Mouse (Mus musculus) hindbrain, embryonic 13.5 days (tissue): ENCODE measurements at regions not wholly inside any gene's neighbourhood (a gene's known extent, or its start where the extent isn't known, plus 50 kb on each side); places are given as distances from the start of the nearest gene placed in this dataset.
"Not testable (repeated sequence)": the region's sequence is repeated elsewhere in the genome, so short reads cannot be mapped to it uniquely, and the experiment has no call there.

Experiments used
- ATAC-seq: fragments of 200-750 bp; cut with Nextera tagmentation; 2 replicates; pipeline ENCODE4 v1.8.0; 2017; ENCODE audit warnings: moderate TSS enrichment; ENCODE audit not compliant: low FRiP score
- H3K27ac ChIP-seq: fragments of 300-500 bp; sonication (generic); 2 replicates; pipeline ENCODE4 v1.5.1; 2015; ENCODE audit warnings: inconsistent platforms, mild to moderate bottlenecking, moderate library complexity
- H3K27me3 ChIP-seq: fragments of 300-500 bp; sonication (generic); 2 replicates; pipeline ENCODE4 v1.6.1; 2015; ENCODE audit warnings: mild to moderate bottlenecking, inconsistent platforms
- H3K36me3 ChIP-seq: fragments of 300-500 bp; sonication (generic); 2 replicates; pipeline ENCODE4 v1.6.1; 2015; ENCODE audit warnings: mild to moderate bottlenecking, inconsistent platforms
- H3K4me1 ChIP-seq: fragments of 300-500 bp; sonication (generic); replicated peaks from 2 replicates; pipeline ENCODE4 v1.6.1; 2015; ENCODE audit warnings: inconsistent platforms
- H3K4me2 ChIP-seq: fragments of 300-500 bp; sonication (generic); 2 replicates; pipeline ENCODE4 v1.6.1; 2015; ENCODE audit warnings: inconsistent platforms, mild to moderate bottlenecking, moderate library complexity
- H3K4me3 ChIP-seq: fragments of 300-500 bp; sonication (generic); 2 replicates; pipeline ENCODE4 v1.5.1; 2015; ENCODE audit warnings: mild to moderate bottlenecking, inconsistent platforms
- H3K9ac ChIP-seq: fragments of 300-500 bp; sonication (generic); 2 replicates; pipeline ENCODE4 v1.6.1; 2015; ENCODE audit warnings: mild to moderate bottlenecking, inconsistent platforms
- H3K9me3 ChIP-seq: fragments of 300-500 bp; sonication (generic); 2 replicates; pipeline ENCODE4 v1.6.1; 2016; ENCODE audit warnings: inconsistent platforms
- WGBS: fragments of 180-500 bp; shearing (Covaris S2); methylation state at CpG from one replicate; pipeline ENCODE4 v1.1.7; 2015; 5-methylcytosine and 5-hydroxymethylcytosine counted together

DNA sequence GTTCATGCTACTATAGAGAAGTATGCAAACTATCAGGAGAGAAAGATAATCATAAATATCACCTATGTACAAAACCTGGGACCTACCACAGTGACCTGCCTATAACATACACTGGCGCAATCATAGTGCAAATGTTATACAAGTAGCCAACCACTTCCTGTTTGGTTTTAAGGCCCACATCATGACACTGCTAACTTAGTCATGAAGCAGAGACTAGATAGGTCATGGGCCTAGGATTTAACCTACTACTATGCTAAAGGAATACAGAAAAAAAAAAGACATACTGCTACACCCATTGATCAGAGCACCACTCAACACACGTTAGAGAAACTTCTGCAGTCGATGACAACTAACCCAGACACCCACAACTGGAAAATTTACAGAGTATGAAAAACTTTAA, 498.6 kb upstream of the Acvr2a start:
- WGBS: 94% methylated on average over 3 of the region's 3 CpGs
- ATAC-seq: no peak
- Histone ChIP-seq H3K4me1 (peaks cover 18% of the 10 kb centered on the region), H3K27ac (no peak overlapping the region), H3K9me3 (no peaks in the 10 kb centered on the region), H3K36me3 (no peaks in the 10 kb centered on the region), H3K27me3 (no peaks in the 10 kb centered on the region), H3K9ac (no peak overlapping the region), H3K4me2 (no peak overlapping the region), H3K4me3 (no peak overlapping the region)

DNA sequence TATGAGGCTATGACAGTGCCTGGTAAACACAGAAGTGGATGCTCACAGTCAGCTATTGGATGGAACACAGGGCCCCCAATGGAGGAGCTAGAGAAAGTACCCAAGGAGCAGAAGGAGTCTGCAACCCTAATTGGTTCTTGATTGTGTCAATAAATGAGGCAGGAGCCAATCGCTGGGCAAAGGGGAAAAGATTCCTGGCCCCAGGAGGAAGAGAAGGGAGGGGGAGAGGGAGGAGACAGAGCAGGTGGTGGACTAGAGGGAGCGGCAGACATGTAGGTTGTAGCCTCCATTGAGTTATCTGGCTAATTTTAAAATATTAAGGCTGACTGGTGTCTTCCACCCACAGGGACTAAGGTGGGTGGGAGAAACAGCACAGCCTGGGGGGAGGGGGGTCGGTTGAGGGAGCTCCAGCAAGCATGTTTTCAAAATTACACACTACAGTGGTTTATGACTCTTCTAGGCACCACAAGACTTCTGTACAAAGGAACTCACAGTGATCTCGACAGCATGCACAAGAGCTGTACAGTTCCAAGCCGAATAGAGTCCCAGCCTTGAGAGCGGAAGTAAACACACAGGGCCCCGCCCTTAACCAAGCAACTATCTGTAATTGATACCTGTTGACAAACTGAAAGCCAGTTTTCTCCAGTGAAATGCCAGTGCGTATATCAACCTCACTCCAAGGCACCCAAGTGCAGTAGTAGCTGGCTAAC, 497.6 kb upstream of the Acvr2a start:
- peaks cover 18% of the 10 kb centered on the region for H3K4me1 ChIP-seq
- no peak for ATAC-seq
- H3K9me3 ChIP-seq: no peaks in the 10 kb centered on the region
- no peak overlapping the region for H3K4me2 ChIP-seq
- no peaks in the 10 kb centered on the region for H3K27me3 ChIP-seq
- H3K27ac ChIP-seq: no peak overlapping the region
- H3K4me3 ChIP-seq: no peak overlapping the region
- 86% methylated on average over 8 of the region's 8 CpGs for WGBS
- no peaks in the 10 kb centered on the region for H3K36me3 ChIP-seq
- H3K9ac ChIP-seq: no peak overlapping the region

DNA sequence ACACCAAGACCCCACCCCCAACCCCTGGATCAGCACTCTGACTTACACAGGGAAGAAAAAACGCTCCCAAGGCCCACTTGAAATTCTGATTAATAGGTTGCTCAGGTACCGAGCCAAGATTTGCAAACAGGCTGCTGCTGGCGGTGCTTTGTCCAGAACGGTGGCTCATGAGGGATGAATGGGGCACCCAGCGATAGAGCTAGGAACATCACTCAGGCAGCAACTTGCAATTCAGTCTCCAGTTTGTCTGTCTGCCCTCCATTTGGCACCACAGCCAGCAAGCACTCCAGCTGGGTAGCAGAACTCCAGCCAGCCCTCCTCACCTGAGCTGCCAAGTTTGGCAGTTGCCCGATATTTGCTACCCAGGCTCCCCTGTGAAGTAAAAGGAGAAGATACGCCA, 496.1 kb upstream of the Acvr2a start:
- Histone ChIP-seq H3K4me1 (peaks cover 18% of the 10 kb centered on the region), H3K9me3 (no peaks in the 10 kb centered on the region), H3K27ac (0 out of 2 replicates have a peak overlapping the region, but pooled peaks have one; percentile 31), H3K9ac (no peak overlapping the region), H3K4me2 (peak overlapping the region; percentile 20; the same call in 1 of the 2 replicates), H3K36me3 (no peaks in the 10 kb centered on the region), H3K27me3 (no peaks in the 10 kb centered on the region), H3K4me3 (no peak overlapping the region)
- WGBS: 33% methylated on average over 7 of the region's 7 CpGs
- ATAC-seq: peak; percentile 40

DNA sequence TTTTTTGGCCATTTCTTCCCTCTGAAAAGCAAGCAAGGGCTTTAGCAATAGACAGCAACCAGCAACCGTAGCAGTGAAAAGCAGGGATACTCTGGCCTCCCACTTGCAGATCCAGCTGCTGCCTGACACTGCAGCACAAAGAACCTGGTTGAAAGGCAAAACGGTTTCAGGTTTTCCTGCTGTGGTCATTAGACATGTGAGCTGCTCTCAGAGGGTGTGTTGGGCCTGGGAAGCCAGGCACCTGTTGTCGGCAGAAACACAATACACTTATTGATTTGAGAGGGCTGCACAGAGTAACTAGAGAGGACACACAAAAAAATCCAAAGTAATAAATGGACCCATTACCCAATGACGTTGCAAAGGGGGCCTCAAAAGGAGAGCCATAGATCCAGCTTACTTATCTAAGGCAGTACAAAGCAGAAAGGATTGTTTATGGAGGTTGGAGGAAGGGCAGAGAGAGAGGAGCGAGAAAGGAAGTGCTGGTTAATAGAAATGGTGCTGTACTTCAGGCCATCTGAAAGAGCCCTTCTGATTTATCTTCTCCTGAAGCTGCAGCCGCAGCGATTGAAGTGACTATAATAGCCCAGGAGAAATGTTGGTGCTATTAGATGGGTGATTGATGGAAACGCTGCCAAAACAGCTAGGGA, 495.4 kb upstream of the Acvr2a start:
- ATAC-seq: peak; percentile 65
- Histone ChIP-seq H3K27me3 (no peaks in the 10 kb centered on the region), H3K4me2 (no peak overlapping the region; the same call in 1 of the 2 replicates), H3K4me3 (no peak overlapping the region), H3K4me1 (peaks cover 18% of the 10 kb centered on the region), H3K27ac (peak overlapping the region; percentile 31; the same call in 1 of the 2 replicates), H3K9me3 (no peaks in the 10 kb centered on the region), H3K36me3 (no peaks in the 10 kb centered on the region), H3K9ac (no peak overlapping the region)
- 31% methylated on average over 8 of the region's 8 CpGs for WGBS

DNA sequence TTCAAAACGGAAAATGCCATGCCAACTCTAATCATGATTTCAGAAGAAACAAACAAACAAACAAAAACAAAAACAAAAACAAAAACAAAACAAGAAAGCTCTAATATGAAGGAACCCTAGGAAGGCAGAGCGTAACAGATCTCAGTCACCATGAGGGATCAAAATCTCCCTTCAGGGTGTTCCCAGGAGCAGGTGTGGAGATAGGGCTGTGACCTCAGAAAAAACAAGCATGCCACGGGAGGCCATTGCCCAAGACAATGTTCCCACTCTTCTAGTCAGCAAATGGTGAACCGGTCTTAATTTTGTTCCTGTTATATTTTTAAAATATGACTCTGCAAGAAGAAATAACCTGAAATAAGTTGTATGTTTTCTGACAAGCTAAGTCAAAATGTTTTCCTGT, 492.4 kb upstream of the Acvr2a start:
- no peaks in the 10 kb centered on the region for H3K9me3 ChIP-seq
- peaks cover 18% of the 10 kb centered on the region for H3K4me1 ChIP-seq
- WGBS: 85% methylated on average over 4 of the region's 4 CpGs
- no peak overlapping the region for H3K27ac ChIP-seq
- H3K27me3 ChIP-seq: no peaks in the 10 kb centered on the region
- H3K9ac ChIP-seq: no peak overlapping the region
- H3K36me3 ChIP-seq: no peaks in the 10 kb centered on the region
- H3K4me2 ChIP-seq: no peak overlapping the region
- no peak overlapping the region for H3K4me3 ChIP-seq
- ATAC-seq: no peak

DNA sequence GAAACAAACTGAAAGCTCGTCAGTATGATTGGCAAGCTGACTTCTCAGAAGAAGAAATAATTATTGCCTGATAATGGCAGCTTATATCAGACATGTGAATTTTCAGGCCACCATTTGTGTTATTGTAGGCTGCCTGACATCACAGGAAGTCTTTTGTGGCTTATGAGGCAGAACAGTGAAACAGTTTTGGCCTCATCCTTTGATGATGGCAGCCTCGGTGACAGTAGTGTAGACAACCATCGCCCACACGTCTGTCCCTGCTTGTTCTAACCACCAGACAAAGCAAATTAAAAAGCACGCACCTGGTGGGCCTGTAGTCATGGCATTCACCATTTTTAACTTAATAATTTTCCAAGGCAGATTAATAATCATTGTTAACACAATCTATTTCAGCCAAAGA, 491.6 kb upstream of the Acvr2a start:
- Histone ChIP-seq H3K9ac (no peak overlapping the region), H3K36me3 (no peaks in the 10 kb centered on the region), H3K27me3 (no peaks in the 10 kb centered on the region), H3K4me3 (no peak overlapping the region), H3K27ac (no peak overlapping the region), H3K4me2 (no peak overlapping the region), H3K4me1 (peaks cover 18% of the 10 kb centered on the region), H3K9me3 (no peaks in the 10 kb centered on the region)
- ATAC-seq: no peak
- WGBS: 70% methylated on average over 5 of the region's 5 CpGs

DNA sequence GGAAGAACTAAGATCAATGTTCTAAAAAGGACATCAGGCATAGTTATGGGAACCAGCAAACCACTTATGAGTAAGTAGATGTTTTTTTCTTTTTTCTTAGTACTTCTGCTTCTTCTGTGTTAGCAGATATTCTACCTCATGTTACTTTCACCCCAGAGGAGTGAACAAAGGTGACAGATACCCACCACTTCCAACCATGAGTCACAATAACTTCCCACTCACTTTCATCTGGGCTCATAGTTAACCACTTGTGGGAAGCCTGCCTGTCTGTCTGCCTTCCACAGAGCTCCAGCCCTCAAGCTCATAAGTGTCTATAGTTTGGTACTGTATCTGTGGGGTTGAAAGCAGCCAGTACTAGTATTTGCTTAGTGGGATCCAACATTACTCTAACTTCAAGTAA, 485.7 kb upstream of the Acvr2a start:
- Histone ChIP-seq H3K27me3 (no peaks in the 10 kb centered on the region), H3K9me3 (no peaks in the 10 kb centered on the region), H3K4me2 (no peak overlapping the region), H3K36me3 (no peaks in the 10 kb centered on the region), H3K4me3 (no peak overlapping the region), H3K27ac (no peak overlapping the region), H3K9ac (no peak overlapping the region), H3K4me1 (no peaks in the 10 kb centered on the region; the same call in 1 of the 2 replicates)
- no peak for ATAC-seq

DNA sequence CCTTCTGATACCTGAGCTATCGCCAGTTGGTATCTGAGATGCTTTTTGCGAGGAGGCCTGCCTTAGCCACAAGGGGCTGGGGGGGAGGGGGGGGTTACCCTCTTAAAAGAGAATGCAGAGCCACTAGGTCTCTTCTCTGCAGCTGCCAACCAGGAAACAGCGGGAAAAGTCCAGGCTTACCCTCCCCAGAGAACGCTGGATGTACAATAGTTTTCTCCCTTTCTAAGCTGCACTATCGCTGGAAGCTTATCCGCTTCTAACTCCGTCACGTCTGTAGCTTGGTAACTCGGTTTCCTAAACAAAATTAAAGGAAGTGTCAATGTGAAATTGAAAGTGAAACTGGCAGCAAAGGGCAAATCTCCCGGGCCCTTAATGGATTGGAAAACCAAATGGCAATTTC, 481.1 kb upstream of the Acvr2a start:
- Histone ChIP-seq H3K9ac (no peak overlapping the region), H3K36me3 (no peaks in the 10 kb centered on the region), H3K27ac (no peak overlapping the region), H3K27me3 (no peaks in the 10 kb centered on the region), H3K9me3 (no peaks in the 10 kb centered on the region), H3K4me1 (no peaks in the 10 kb centered on the region; the same call in 1 of the 2 replicates), H3K4me3 (no peak overlapping the region), H3K4me2 (peak overlapping the region; percentile 15)
- 0 out of 2 replicates have a peak, but pooled peaks have one; percentile 39 for ATAC-seq
- 65% methylated on average over 10 of the region's 10 CpGs for WGBS

DNA sequence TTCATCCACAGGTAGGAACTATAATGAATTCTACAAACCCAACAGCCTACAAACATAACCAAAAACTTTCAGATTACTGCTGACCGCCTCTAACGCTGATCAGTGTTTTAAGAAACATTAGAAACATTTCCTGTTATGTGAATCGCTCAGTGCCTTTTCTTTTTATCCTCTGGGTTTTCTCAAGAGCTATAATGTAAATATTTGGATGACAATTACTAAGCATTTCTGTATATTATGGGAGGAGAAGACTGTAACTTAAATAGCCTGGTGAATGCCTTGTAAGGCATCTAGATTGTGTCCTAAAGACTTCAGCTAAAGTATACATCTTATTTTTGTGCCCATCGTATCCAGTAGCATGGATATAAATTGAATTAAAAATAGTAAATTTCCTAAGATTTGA, 465.9 kb upstream of the Acvr2a start:
- Histone ChIP-seq H3K27me3 (no peaks in the 10 kb centered on the region), H3K4me2 (no peak overlapping the region), H3K27ac (no peak overlapping the region), H3K9ac (no peak overlapping the region), H3K4me3 (no peak overlapping the region), H3K9me3 (no peaks in the 10 kb centered on the region), H3K4me1 (no peaks in the 10 kb centered on the region), H3K36me3 (no peaks in the 10 kb centered on the region)
- 91% methylated on average over 4 of the region's 4 CpGs for WGBS
- ATAC-seq: no peak

DNA sequence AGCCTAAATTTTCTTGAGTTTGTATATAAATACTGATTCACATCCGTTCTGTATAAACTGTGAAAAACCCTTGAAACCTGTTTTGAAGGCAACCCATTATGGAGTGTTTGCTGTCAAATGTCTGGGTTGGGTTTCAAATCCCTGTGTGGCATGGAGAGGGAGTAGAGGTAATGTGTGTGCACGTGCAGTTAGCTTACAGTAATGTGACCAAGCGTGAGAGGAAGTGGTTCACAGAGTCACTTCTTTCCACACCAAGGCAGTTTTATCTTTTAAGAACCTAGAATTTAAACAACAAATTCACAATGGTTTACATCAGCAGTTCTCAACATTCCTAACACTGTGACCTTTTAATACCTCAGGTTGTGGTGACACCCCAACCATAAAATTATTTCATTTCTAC, 464.1 kb upstream of the Acvr2a start:
- Histone ChIP-seq H3K4me3 (no peak overlapping the region), H3K4me2 (no peak overlapping the region), H3K27me3 (no peaks in the 10 kb centered on the region), H3K9me3 (no peaks in the 10 kb centered on the region), H3K9ac (no peak overlapping the region), H3K36me3 (no peaks in the 10 kb centered on the region), H3K27ac (no peak overlapping the region), H3K4me1 (no peaks in the 10 kb centered on the region)
- 85% methylated on average over 3 of the region's 3 CpGs for WGBS
- ATAC-seq: no peak

DNA sequence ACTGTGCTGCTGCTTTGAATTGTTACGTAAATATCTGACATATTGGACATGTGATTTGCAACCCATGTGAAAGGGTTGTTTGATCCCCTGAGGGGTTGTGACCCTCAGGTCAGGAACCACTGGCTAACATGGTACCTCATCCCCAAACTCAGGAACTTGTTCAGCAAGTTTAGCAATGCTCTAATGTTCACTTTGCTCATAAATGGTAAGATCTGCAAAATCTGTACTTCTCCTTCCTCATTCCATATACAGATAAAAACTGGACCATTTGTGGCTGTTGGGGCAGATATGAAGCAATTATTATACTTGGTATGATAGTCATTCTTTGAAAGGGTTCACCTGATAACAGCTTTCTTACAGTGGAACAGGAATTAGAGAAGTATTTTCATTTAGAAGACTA, 463.7 kb upstream of the Acvr2a start:
- 97% methylated on average over 1 of the region's 1 CpGs for WGBS

DNA sequence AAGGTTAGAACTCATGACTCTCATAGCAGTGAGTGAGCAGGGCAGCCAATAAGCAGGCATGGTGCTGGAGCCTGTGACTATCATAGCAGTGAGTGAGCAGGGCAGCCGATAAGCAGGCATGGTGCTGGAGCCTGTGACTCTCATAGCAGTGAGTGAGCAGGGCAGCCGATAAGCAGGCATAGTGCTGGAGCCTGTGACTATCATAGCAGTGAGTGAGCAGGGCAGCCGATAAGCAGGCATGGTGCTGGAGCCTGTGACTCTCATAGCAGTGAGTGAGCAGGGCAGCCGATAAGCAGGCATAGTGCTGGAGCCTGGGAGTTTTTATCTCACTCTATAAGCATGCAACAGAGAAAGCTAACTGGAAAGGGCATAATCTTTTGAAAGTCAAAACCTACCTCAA, 442.3 kb upstream of the Acvr2a start:
- not testable (repeated sequence) for H3K9me3 ChIP-seq, H3K4me2 ChIP-seq, H3K36me3 ChIP-seq

More for the DNA sequence above, 463.7 kb upstream of the Acvr2a start:
- Histone ChIP-seq H3K4me3 (no peak overlapping the region), H3K27me3 (no peaks in the 10 kb centered on the region), H3K36me3 (no peaks in the 10 kb centered on the region), H3K9ac (no peak overlapping the region), H3K27ac (no peak overlapping the region), H3K9me3 (no peaks in the 10 kb centered on the region), H3K4me1 (no peaks in the 10 kb centered on the region), H3K4me2 (no peak overlapping the region)
- no peak for ATAC-seq

DNA sequence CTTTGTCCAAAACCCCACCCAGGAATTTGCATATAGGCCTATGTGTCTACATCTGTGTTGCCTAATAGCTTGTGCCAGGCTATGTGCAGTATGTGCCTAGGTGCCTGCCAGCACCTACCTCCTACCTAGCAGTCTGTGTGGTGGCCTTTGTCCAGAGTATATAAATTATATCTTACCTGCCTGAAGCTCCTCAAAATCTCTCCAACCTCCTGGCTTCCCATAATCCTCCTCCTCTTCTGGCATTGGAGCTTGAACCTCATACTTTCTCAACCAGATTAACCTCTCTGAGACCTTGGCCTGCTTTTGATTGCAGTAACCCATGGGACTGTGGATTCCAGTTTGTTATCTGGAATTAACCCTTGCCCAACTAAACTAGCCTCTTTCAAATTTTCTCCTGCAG, 440.8 kb upstream of the Acvr2a start:
- no peak for ATAC-seq
- no peak overlapping the region for H3K27ac ChIP-seq
- H3K36me3 ChIP-seq: no peaks in the 10 kb centered on the region
- H3K9me3 ChIP-seq: no peaks in the 10 kb centered on the region
- H3K27me3 ChIP-seq: no peaks in the 10 kb centered on the region
- no peak overlapping the region for H3K4me2 ChIP-seq
- H3K9ac ChIP-seq: no peak overlapping the region
- no peaks in the 10 kb centered on the region for H3K4me1 ChIP-seq
- no peak overlapping the region for H3K4me3 ChIP-seq

More for the DNA sequence above, 442.3 kb upstream of the Acvr2a start:
- WGBS: 90% methylated on average over 4 of the region's 4 CpGs
- ATAC-seq, H3K4me3 ChIP-seq, H3K27ac ChIP-seq, H3K4me1 ChIP-seq, H3K9ac ChIP-seq, H3K27me3 ChIP-seq: not testable (repeated sequence)
